Mouse (Mus musculus): ENCODE measurements around the gene Celf6. TPM values are rescaled to one million over a fixed set of nuclear protein-coding genes. Genes with fewer than 3 reads are reported as not detected.
A peak's percentile ranks its signal among the peaks of the same experiment; 100 is the strongest.

Gene Celf6
- polyA plus RNA-seq, 1 experiment: 0.79 TPM

DNA sequence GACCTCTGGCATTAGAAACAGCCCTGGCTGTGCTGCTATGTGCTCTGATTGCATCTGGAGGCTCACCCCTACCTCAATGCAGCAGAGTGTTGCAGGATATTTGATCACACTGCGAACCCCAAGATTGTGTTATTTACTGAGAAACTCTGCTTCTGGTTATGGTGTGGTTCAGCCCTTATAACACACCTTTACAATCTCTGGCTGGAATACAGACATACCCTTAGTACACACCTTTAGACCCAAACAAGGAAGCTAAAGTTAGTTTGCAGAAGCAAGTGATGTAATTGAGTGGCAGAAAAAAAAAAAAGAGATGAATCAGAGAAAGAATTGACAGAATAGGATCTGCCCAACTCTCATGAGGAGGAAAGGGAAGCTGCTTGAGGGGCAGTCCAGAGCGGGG lies 33.2 kb downstream of the Celf6 start:
- Histone ChIP-seq H3K4me1 (ENCODE audit: control insufficient read depth, insufficient read depth, insufficient read length, low read length) (peaks cover 5% of the 10 kb centered on the region; the same call in 1 of the 2 replicates), H3K27ac (ENCODE audit: insufficient read depth, low read depth, low read length) (no peak overlapping the region), H3K4me3 (ENCODE audit: low read depth, low read length) (no peak overlapping the region), H3K36me3 (ENCODE audit: control insufficient read depth, insufficient read depth, low read length) (no peaks in the 10 kb centered on the region), H3K27me3 (ENCODE audit: control insufficient read depth, insufficient read depth, low read length) (no peaks in the 10 kb centered on the region)
- WGBS: 47% methylated on average over 2 of the region's 2 CpGs
- TF ChIP-seq POLR2A (IDR thresholded peaks at IDR 0.05; ENCODE audit: low read depth, low read length) (no peak), CTCF (IDR thresholded peaks at IDR 0.05; ENCODE audit: extremely low read depth, insufficient read length, insufficient replicate concordance, low read depth, low read length) (no peak)

DNA sequence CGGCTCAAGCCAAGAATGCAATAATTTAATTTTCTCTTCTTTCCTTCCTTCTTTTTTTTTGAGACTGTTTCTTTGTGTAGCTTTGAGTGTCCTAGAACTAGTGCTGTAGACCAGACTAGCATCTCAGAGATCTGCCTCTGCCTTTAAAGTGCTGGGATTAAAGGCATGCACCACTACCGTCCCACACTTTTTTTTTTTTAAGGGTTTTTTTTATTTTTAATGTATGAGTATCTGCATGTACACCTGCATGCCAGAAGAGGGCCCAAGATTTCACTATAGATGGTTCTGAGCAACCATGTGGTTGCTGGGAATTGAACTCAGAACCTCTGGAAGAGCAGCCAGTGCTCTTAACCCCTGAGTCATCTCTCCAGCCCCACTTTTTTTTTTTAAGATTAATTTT lies 38.1 kb downstream of the Celf6 start:
- Histone ChIP-seq H3K27me3 (ENCODE audit: control insufficient read depth, insufficient read depth, low read length) (no peaks in the 10 kb centered on the region), H3K4me1 (ENCODE audit: control insufficient read depth, insufficient read depth, insufficient read length, low read length) (peaks cover 1% of the 10 kb centered on the region; the same call in 1 of the 2 replicates), H3K36me3 (ENCODE audit: control insufficient read depth, insufficient read depth, low read length) (no peaks in the 10 kb centered on the region), H3K27ac (ENCODE audit: insufficient read depth, low read depth, low read length) (no peak overlapping the region), H3K4me3 (ENCODE audit: low read depth, low read length) (no peak overlapping the region)
- WGBS: 91% methylated on average over 2 of the region's 2 CpGs
- no peak for TF ChIP-seq POLR2A (IDR thresholded peaks at IDR 0.05; ENCODE audit: low read depth, low read length)
- no peak for TF ChIP-seq CTCF (IDR thresholded peaks at IDR 0.05; ENCODE audit: extremely low read depth, insufficient read length, insufficient replicate concordance, low read depth, low read length)

DNA sequence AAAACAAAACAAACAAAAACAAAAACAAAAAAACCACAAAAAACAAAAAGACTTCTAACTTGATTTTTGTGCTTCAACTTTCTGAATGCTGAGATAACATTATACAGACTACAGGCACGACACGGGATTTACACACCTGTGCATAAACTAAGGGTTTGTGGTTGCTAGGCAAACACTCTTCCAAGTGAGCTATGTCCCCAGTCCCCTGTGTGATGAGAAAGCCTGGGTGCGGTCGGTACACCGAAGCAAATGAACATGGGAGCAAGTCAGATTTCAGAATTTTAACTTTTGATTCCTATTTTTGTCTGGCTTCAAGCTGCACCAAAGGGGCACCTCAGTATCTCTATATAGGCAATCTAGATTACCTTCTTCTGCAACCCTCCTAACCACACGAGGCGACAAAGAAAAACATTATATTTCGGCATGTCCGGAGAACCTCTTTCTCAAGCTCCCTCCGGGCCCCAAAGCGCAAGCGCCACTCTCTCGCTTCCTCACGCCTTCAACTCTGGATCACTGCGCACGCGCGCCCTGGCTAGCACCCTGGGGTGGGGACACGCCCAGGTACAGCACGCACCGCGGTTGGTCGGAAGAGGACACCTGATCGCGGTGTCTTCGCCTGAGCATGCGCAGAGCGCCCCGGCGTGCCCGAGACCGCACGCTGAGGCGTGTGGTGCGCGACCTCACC lies 39.0 kb downstream of the Celf6 start, which contains the start of gene Parp6:
TSS of gene Parp6 (plus strand) at position 663 of the 685 bp plus-strand sequence.
- peak within 1 kb of the TSS; percentile 83 for H3K4me3 ChIP-seq (ENCODE audit: low read depth, low read length)
- TF ChIP-seq POLR2A (IDR thresholded peaks at IDR 0.05; ENCODE audit: low read depth, low read length): peak; percentile 68
- TF ChIP-seq CTCF (IDR thresholded peaks at IDR 0.05; ENCODE audit: extremely low read depth, insufficient read length, insufficient replicate concordance, low read depth, low read length): no peak

DNA sequence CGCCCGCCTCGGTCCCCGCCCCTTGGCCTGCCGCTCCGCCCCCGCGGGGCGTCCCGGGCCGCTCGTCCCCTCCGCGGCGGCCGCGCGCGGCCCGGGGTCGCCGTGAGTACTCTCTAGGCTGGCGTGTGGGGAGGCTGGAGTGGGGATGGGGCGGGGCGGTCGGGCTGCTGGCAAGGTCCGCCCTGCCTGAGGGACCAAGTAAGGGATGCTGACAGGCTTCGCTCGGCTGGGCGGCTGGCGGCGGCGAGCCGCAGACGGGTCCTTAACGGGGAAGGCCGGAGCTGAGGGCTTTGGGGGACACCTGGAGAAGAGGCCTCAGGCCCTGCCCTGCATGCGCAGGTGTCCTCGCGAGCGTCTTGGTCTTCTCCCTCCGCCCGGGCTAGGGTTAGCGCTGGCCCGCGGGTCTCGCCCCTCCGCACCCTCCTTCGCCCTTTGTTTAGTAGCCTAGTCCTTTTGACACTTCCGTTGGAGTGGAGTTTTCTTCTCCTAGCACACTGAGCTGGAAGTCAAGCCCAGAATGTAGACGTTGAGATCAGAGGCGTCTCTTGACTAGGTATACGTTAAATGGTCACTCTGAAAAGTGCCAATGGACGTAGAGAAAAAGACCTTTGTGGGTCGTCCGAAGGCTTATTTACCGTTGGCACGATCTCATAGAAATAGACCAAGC lies 39.7 kb downstream of the Celf6 start:
- Histone ChIP-seq H3K4me3 (ENCODE audit: low read depth, low read length) (peak overlapping the region; percentile 83), H3K36me3 (ENCODE audit: control insufficient read depth, insufficient read depth, low read length) (no peaks in the 10 kb centered on the region; the same call in 1 of the 2 replicates), H3K27me3 (ENCODE audit: control insufficient read depth, insufficient read depth, low read length) (no peaks in the 10 kb centered on the region), H3K27ac (ENCODE audit: insufficient read depth, low read depth, low read length) (peak overlapping the region; percentile 29; the same call in 1 of the 2 replicates), H3K4me1 (ENCODE audit: control insufficient read depth, insufficient read depth, insufficient read length, low read length) (no peaks in the 10 kb centered on the region)
- peak; percentile 37; the same call in 1 of the 2 replicates for TF ChIP-seq POLR2A (IDR thresholded peaks at IDR 0.05; ENCODE audit: low read depth, low read length)
- TF ChIP-seq CTCF (IDR thresholded peaks at IDR 0.05; ENCODE audit: extremely low read depth, insufficient read length, insufficient replicate concordance, low read depth, low read length): no peak
- WGBS: under 1% methylated on average over 58 of the region's 58 CpGs

More for the DNA sequence above, 39.0 kb downstream of the Celf6 start, which contains the start of gene Parp6:
- Histone ChIP-seq H3K4me1 (ENCODE audit: control insufficient read depth, insufficient read depth, insufficient read length, low read length) (no peaks in the 10 kb centered on the region), H3K27ac (ENCODE audit: insufficient read depth, low read depth, low read length) (peak within 1 kb of the TSS; percentile 29), H3K27me3 (ENCODE audit: control insufficient read depth, insufficient read depth, low read length) (no peaks in the 10 kb centered on the region), H3K36me3 (ENCODE audit: control insufficient read depth, insufficient read depth, low read length) (no peaks in the 10 kb centered on the region; the same call in 1 of the 2 replicates)
- WGBS: under 1% methylated on average over 36 of the region's 36 CpGs

DNA sequence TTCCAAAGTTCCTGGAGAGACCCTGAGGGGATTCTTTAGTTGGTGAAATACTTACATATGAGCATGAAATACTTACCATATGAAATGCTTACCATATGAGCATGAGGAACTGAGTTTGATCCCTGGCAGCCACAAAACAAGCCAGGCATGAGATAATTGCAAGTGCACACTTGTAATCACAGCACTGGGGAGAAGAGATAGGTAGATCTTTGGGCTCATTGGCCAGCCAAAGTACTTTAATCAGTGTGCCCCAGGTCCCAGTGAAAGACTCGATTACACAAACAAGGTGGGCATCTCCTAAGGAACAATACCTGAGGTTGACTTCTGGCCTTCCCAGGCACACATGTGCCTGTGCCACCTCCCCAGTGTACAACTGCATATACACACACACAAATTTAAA lies 60.7 kb downstream of the Celf6 start:
- no peaks in the 10 kb centered on the region for H3K27me3 ChIP-seq (ENCODE audit: control insufficient read depth, insufficient read depth, low read length)
- no peak overlapping the region for H3K27ac ChIP-seq (ENCODE audit: insufficient read depth, low read depth, low read length)
- no peak overlapping the region for H3K4me3 ChIP-seq (ENCODE audit: low read depth, low read length)
- WGBS: 90% methylated on average over 1 of the region's 1 CpGs
- TF ChIP-seq CTCF (IDR thresholded peaks at IDR 0.05; ENCODE audit: extremely low read depth, insufficient read length, insufficient replicate concordance, low read depth, low read length): no peak
- TF ChIP-seq POLR2A (IDR thresholded peaks at IDR 0.05; ENCODE audit: low read depth, low read length): no peak
- 0 out of 2 replicates have a peak, but pooled peaks cover 3% of the 10 kb centered on the region for H3K4me1 ChIP-seq (ENCODE audit: control insufficient read depth, insufficient read depth, insufficient read length, low read length)
- H3K36me3 ChIP-seq (ENCODE audit: control insufficient read depth, insufficient read depth, low read length): peaks cover 51% of the 10 kb centered on the region

DNA sequence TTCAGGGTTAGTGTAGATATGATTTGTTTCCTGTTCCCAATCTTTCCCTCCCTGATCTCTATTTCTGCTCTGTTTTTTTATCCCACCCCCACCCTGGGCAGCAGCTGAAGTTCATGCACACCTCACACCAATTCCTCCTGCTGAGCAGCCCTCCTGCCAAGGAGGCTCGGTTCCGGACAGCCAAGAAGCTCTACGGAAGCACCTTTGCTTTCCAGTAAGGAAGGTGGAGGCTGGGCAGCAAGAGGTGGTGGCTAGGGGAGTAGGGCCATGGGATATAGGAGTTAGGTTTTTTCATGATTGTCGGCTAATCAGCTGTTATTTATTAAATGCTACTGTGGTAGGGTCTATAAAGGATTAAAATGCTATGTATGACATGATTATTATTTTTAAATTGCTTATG lies 62.2 kb downstream of the Celf6 start:
- H3K27ac ChIP-seq (ENCODE audit: insufficient read depth, low read depth, low read length): no peak overlapping the region
- 0 out of 2 replicates have a peak, but pooled peaks cover 3% of the 10 kb centered on the region for H3K4me1 ChIP-seq (ENCODE audit: control insufficient read depth, insufficient read depth, insufficient read length, low read length)
- H3K4me3 ChIP-seq (ENCODE audit: low read depth, low read length): no peak overlapping the region
- H3K36me3 ChIP-seq (ENCODE audit: control insufficient read depth, insufficient read depth, low read length): peaks cover 40% of the 10 kb centered on the region
- 93% methylated on average over 4 of the region's 4 CpGs for WGBS
- TF ChIP-seq POLR2A (IDR thresholded peaks at IDR 0.05; ENCODE audit: low read depth, low read length) (no peak), CTCF (IDR thresholded peaks at IDR 0.05; ENCODE audit: extremely low read depth, insufficient read length, insufficient replicate concordance, low read depth, low read length) (no peak)
- no peaks in the 10 kb centered on the region for H3K27me3 ChIP-seq (ENCODE audit: control insufficient read depth, insufficient read depth, low read length)

DNA sequence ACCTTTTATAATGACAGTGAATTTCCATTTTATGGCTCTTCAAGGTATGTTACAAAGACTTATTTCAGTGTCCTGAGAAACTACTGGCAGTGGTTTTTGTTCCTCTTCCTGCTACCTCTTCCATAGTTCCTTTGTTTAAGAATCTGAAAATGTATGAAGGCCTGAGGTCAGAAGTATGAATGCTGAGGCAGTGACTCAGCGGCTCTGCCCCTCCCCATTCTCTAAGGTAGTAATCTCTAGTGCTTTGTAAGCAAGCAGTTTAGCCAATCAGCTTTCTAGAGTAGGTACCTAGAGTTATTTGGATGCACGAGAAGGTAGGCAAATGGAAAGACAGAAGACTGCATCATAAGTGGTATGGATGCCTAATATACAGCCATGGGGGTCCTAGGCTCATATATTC lies 63.6 kb downstream of the Celf6 start:
- H3K36me3 ChIP-seq (ENCODE audit: control insufficient read depth, insufficient read depth, low read length): peaks cover 32% of the 10 kb centered on the region
- no peak overlapping the region for H3K27ac ChIP-seq (ENCODE audit: insufficient read depth, low read depth, low read length)
- H3K27me3 ChIP-seq (ENCODE audit: control insufficient read depth, insufficient read depth, low read length): no peaks in the 10 kb centered on the region
- WGBS: 35% methylated on average over 2 of the region's 2 CpGs
- 0 out of 2 replicates have a peak, but pooled peaks cover 3% of the 10 kb centered on the region for H3K4me1 ChIP-seq (ENCODE audit: control insufficient read depth, insufficient read depth, insufficient read length, low read length)
- TF ChIP-seq POLR2A (IDR thresholded peaks at IDR 0.05; ENCODE audit: low read depth, low read length): no peak
- no peak for TF ChIP-seq CTCF (IDR thresholded peaks at IDR 0.05; ENCODE audit: extremely low read depth, insufficient read length, insufficient replicate concordance, low read depth, low read length)
- no peak overlapping the region for H3K4me3 ChIP-seq (ENCODE audit: low read depth, low read length)
